Mouse (Mus musculus) liver, embryonic 11.5 days (tissue): ENCODE measurements at regions not wholly inside any gene's neighbourhood (a gene's known extent, or its start where the extent isn't known, plus 50 kb on each side); places are given as distances from the start of the nearest gene placed in this dataset.

ENCODE experiments used
- ATAC-seq: fragments of 200-750 bp; cut with Nextera tagmentation; replicated peaks from 2 replicates; pipeline ENCODE4 v1.8.0; 2017; ENCODE audit warnings: moderate number of reproducible peaks, mild to moderate bottlenecking, moderate TSS enrichment, moderate library complexity; ENCODE audit not compliant: low FRiP score
- DNase-seq: peaks from one replicate; pipeline ENCODE4 v3.0.0-alpha.2; 2017; ENCODE audit warnings: low spot score
- H3K27ac ChIP-seq: fragments of 300-500 bp; sonication (generic); 2 replicates; pipeline ENCODE4 v1.5.1; 2014; ENCODE audit warnings: mild to moderate bottlenecking, low read depth, low read length, control low read depth
- H3K27me3 ChIP-seq: fragments of 300-500 bp; sonication (generic); replicated peaks from 2 replicates; pipeline ENCODE4 v1.6.1; 2014; ENCODE audit warnings: low read length, mixed read lengths; ENCODE audit not compliant: control insufficient read depth, insufficient read depth
- H3K36me3 ChIP-seq: fragments of 300-500 bp; sonication (generic); 2 replicates; pipeline ENCODE4 v1.6.1; 2014; ENCODE audit warnings: mild to moderate bottlenecking, low read length, moderate library complexity, mixed read lengths; ENCODE audit not compliant: control insufficient read depth, insufficient read depth
- H3K4me1 ChIP-seq: fragments of 300-500 bp; sonication (generic); replicated peaks from 2 replicates; pipeline ENCODE4 v1.6.1; 2014; ENCODE audit warnings: low read length, mixed read lengths; ENCODE audit not compliant: control insufficient read depth, insufficient read depth
- H3K4me2 ChIP-seq: fragments of 300-500 bp; sonication (generic); 2 replicates; pipeline ENCODE4 v1.6.1; 2014; ENCODE audit warnings: mild to moderate bottlenecking, control low read depth, moderate library complexity
- H3K4me3 ChIP-seq: fragments of 300-500 bp; sonication (generic); 2 replicates; pipeline ENCODE4 v1.5.1; 2014; ENCODE audit warnings: low read depth, low read length, control low read depth
- H3K9ac ChIP-seq: fragments of 300-500 bp; sonication (generic); 2 replicates; pipeline ENCODE4 v1.6.1; 2014; ENCODE audit warnings: low read depth, low read length, control low read depth
- H3K9me3 ChIP-seq: fragments of 300-500 bp; sonication (generic); 2 replicates; pipeline ENCODE4 v1.6.1; 2016; ENCODE audit warnings: low read length, inconsistent platforms, mixed read lengths; ENCODE audit not compliant: control insufficient read depth
- WGBS: fragments of 180-500 bp; shearing (Covaris S2); extraction: QIAGEN DNeasy Blood & Tissue Kit; methylation state at CpG from one replicate; pipeline ENCODE4 v1.1.7; 2014; 5-methylcytosine and 5-hydroxymethylcytosine counted together

GRCm38 (mm10) chr1:77027656-77028055 lies 487.2 kb downstream of the Epha4 start:
- Histone ChIP-seq H3K27me3 (no peaks in the 10 kb centered on the region), H3K36me3 (no peaks in the 10 kb centered on the region), H3K27ac (no peak overlapping the region), H3K4me3 (no peak overlapping the region), H3K4me1 (no peaks in the 10 kb centered on the region), H3K4me2 (no peak overlapping the region), H3K9ac (no peak overlapping the region), H3K9me3 (no peaks in the 10 kb centered on the region)
- no peak for DNase-seq
- ATAC-seq, result no peak
- 91% methylated on average over 4 of the region's 4 CpGs for WGBS

GRCm38 (mm10) chr1:77028216-77028615 lies 486.7 kb downstream of the Epha4 start:
- no peak for ATAC-seq
- Histone ChIP-seq H3K4me2 (no peak overlapping the region), H3K36me3 (no peaks in the 10 kb centered on the region), H3K9me3 (no peaks in the 10 kb centered on the region), H3K9ac (no peak overlapping the region), H3K27me3 (no peaks in the 10 kb centered on the region), H3K4me1 (no peaks in the 10 kb centered on the region), H3K4me3 (no peak overlapping the region), H3K27ac (no peak overlapping the region)
- DNase-seq, result no peak
- WGBS, result 77% methylated on average over 6 of the region's 6 CpGs

GRCm38 (mm10) chr1:77029091-77029490 lies 485.8 kb downstream of the Epha4 start:
- Histone ChIP-seq H3K9me3 (no peaks in the 10 kb centered on the region), H3K36me3 (no peaks in the 10 kb centered on the region), H3K4me2 (no peak overlapping the region), H3K9ac (no peak overlapping the region), H3K4me1 (no peaks in the 10 kb centered on the region), H3K27me3 (no peaks in the 10 kb centered on the region), H3K4me3 (no peak overlapping the region), H3K27ac (no peak overlapping the region)
- no peak for ATAC-seq
- 80% methylated on average over 6 of the region's 6 CpGs for WGBS
- no peak for DNase-seq

- ATAC-seq, result no peak
- WGBS, result 72% methylated on average over 14 of the region's 14 CpGs
Measured at GRCm38 (mm10) chr1:77043749-77044564, 470.9 kb downstream of the Epha4 start.

GRCm38 (mm10) chr1:77048720-77049406 lies 466.0 kb downstream of the Epha4 start:
- H3K9me3 ChIP-seq, result no peaks in the 10 kb centered on the region
- H3K4me2 ChIP-seq, result no peak overlapping the region
- no peak for DNase-seq
- 84% methylated on average over 7 of the region's 7 CpGs for WGBS
- no peak overlapping the region for H3K27ac ChIP-seq
- no peaks in the 10 kb centered on the region for H3K27me3 ChIP-seq
- H3K36me3 ChIP-seq, result no peaks in the 10 kb centered on the region
- H3K4me3 ChIP-seq, result no peak overlapping the region
- no peak overlapping the region for H3K9ac ChIP-seq
- no peaks in the 10 kb centered on the region for H3K4me1 ChIP-seq
- no peak for ATAC-seq

More at GRCm38 (mm10) chr1:77043749-77044564, 470.9 kb downstream of the Epha4 start:
- H3K27ac ChIP-seq, result no peak overlapping the region
- H3K9me3 ChIP-seq, result no peaks in the 10 kb centered on the region
- no peaks in the 10 kb centered on the region for H3K36me3 ChIP-seq
- no peak overlapping the region for H3K4me3 ChIP-seq
- H3K4me2 ChIP-seq, result no peak overlapping the region
- H3K4me1 ChIP-seq, result no peaks in the 10 kb centered on the region
- no peak overlapping the region for H3K9ac ChIP-seq
- no peak for DNase-seq
- H3K27me3 ChIP-seq, result no peaks in the 10 kb centered on the region

- Histone ChIP-seq H3K36me3 (no peaks in the 10 kb centered on the region), H3K27ac (no peak overlapping the region), H3K4me3 (no peak overlapping the region), H3K27me3 (no peaks in the 10 kb centered on the region), H3K9me3 (no peaks in the 10 kb centered on the region), H3K4me1 (no peaks in the 10 kb centered on the region), H3K9ac (no peak overlapping the region), H3K4me2 (no peak overlapping the region)
- ATAC-seq (no peak), DNase-seq (no peak)
- 70% methylated on average over 5 of the region's 5 CpGs for whole genome bisulfite sequencing
Measured at GRCm38 (mm10) chr1:77051239-77051638, 463.6 kb downstream of the Epha4 start.

- Histone ChIP-seq H3K9me3 (no peaks in the 10 kb centered on the region), H3K4me1 (no peaks in the 10 kb centered on the region), H3K4me2 (no peak overlapping the region), H3K36me3 (no peaks in the 10 kb centered on the region), H3K4me3 (no peak overlapping the region), H3K27ac (no peak overlapping the region), H3K9ac (no peak overlapping the region), H3K27me3 (no peaks in the 10 kb centered on the region)
- WGBS, result 63% methylated on average over 4 of the region's 4 CpGs
- ATAC-seq (no peak), DNase-seq (no peak)
Measured at GRCm38 (mm10) chr1:77053837-77054540, 460.9 kb downstream of the Epha4 start.

- Histone ChIP-seq H3K4me2 (no peak overlapping the region), H3K9ac (no peak overlapping the region), H3K27ac (no peak overlapping the region), H3K4me3 (no peak overlapping the region), H3K27me3 (no peaks in the 10 kb centered on the region), H3K9me3 (no peaks in the 10 kb centered on the region), H3K36me3 (no peaks in the 10 kb centered on the region), H3K4me1 (no peaks in the 10 kb centered on the region)
- WGBS, result 75% methylated on average over 3 of the region's 3 CpGs
- DNase-seq (no peak), ATAC-seq (no peak)
Measured at GRCm38 (mm10) chr1:77062468-77062867, 452.4 kb downstream of the Epha4 start.
